Mouse (Mus musculus) kidney, embryonic 15.5 days (tissue): Measurements from ENCODE around the gene Fam241b. TPM values are rescaled to one million over a fixed set of nuclear protein-coding genes. Genes with fewer than 3 reads are reported as not detected.

Source experiments
- ATAC-seq: fragments of 200-750 bp; cut with Nextera tagmentation; replicated peaks from 2 replicates; pipeline ENCODE4 v1.8.0; 2017; ENCODE audit warnings: moderate TSS enrichment; ENCODE audit not compliant: low FRiP score
- H3K27ac ChIP-seq: fragments of 300-500 bp; sonication (generic); 2 replicates; pipeline ENCODE4 v1.5.1; 2015; ENCODE audit warnings: mild to moderate bottlenecking, inconsistent platforms
- H3K27me3 ChIP-seq: fragments of 300-500 bp; sonication (generic); 2 replicates; pipeline ENCODE4 v1.6.1; 2015; ENCODE audit warnings: inconsistent platforms
- H3K36me3 ChIP-seq: fragments of 300-500 bp; sonication (generic); 2 replicates; pipeline ENCODE4 v1.6.1; 2015; ENCODE audit warnings: inconsistent platforms
- H3K4me1 ChIP-seq: fragments of 300-500 bp; sonication (generic); 2 replicates; pipeline ENCODE4 v1.6.1; 2015; ENCODE audit warnings: inconsistent platforms
- H3K4me2 ChIP-seq: fragments of 300-500 bp; sonication (generic); 2 replicates; pipeline ENCODE4 v1.6.1; 2015; ENCODE audit warnings: moderate library complexity, mild to moderate bottlenecking, inconsistent platforms
- H3K4me3 ChIP-seq: fragments of 300-500 bp; sonication (generic); replicated peaks from 2 replicates; pipeline ENCODE4 v1.5.1; 2015; ENCODE audit warnings: mild to moderate bottlenecking, inconsistent platforms
- H3K9ac ChIP-seq: fragments of 300-500 bp; sonication (generic); 2 replicates; pipeline ENCODE4 v1.6.1; 2015; ENCODE audit warnings: mild to moderate bottlenecking, inconsistent platforms
- H3K9me3 ChIP-seq: fragments of 300-500 bp; sonication (generic); replicated peaks from 2 replicates; pipeline ENCODE4 v1.6.1; 2016; ENCODE audit warnings: inconsistent platforms
- WGBS: fragments of 180-500 bp; shearing (Covaris S2); methylation state at CpG from one replicate; pipeline ENCODE4 v1.1.7; 2015; ENCODE audit warnings: mixed read lengths; 5-methylcytosine and 5-hydroxymethylcytosine counted together
- polyA plus RNA-seq: library from polyadenylated mRNA; unstranded; fragments of >200 nt; fragmentation: Nextera tagmentation; extraction: Ambion mirVana; gene quantifications from 2 replicates; pipeline ENCODE4 v1.2.1, GENCODE M21; 2015

The Fam241b gene
- polyA plus RNA-seq, 1 experiment from 2014 or later, result 12.8 TPM

GRCm38 (mm10) chr10:62127137-62127536 lies 16.6 kb downstream of the Fam241b start:
- WGBS, result 44% methylated on average over 6 of the region's 6 CpGs
- Histone ChIP-seq H3K27ac (no peak overlapping the region), H3K27me3 (peaks cover 76% of the 10 kb centered on the region)

GRCm38 (mm10) chr10:62113865-62114647 lies 29.7 kb downstream of the Fam241b start:
- H3K9me3 ChIP-seq, result no peaks in the 10 kb centered on the region
- H3K27ac ChIP-seq, result no peak overlapping the region
- no peak overlapping the region for H3K4me2 ChIP-seq
- WGBS, result 56% methylated on average over 9 of the region's 9 CpGs
- peaks cover 54% of the 10 kb centered on the region for H3K27me3 ChIP-seq
- H3K36me3 ChIP-seq, result no peaks in the 10 kb centered on the region
- no peak overlapping the region for H3K4me3 ChIP-seq
- H3K9ac ChIP-seq, result no peak overlapping the region
- no peak for ATAC-seq
- H3K4me1 ChIP-seq, result peaks cover 11% of the 10 kb centered on the region; the same call in 1 of the 2 replicates

More at GRCm38 (mm10) chr10:62127137-62127536, 16.6 kb downstream of the Fam241b start:
- no peaks in the 10 kb centered on the region for H3K36me3 ChIP-seq
- H3K4me2 ChIP-seq, result no peak overlapping the region
- H3K9me3 ChIP-seq, result no peaks in the 10 kb centered on the region
- H3K9ac ChIP-seq, result no peak overlapping the region
- ATAC-seq, result no peak
- H3K4me3 ChIP-seq, result no peak overlapping the region
- peaks cover 4% of the 10 kb centered on the region; the same call in 1 of the 2 replicates for H3K4me1 ChIP-seq

- no peaks in the 10 kb centered on the region for H3K9me3 ChIP-seq
- no peak overlapping the region for H3K27ac ChIP-seq
- peaks cover 67% of the 10 kb centered on the region for H3K27me3 ChIP-seq
- peak overlapping the region; percentile 98 for H3K4me2 ChIP-seq
- no peaks in the 10 kb centered on the region for H3K36me3 ChIP-seq
- H3K9ac ChIP-seq, result peak overlapping the region; percentile 71
- WGBS, result 38% methylated on average over 6 of the region's 6 CpGs
- H3K4me1 ChIP-seq, result peaks cover 16% of the 10 kb centered on the region
- ATAC-seq, result 0 out of 2 replicates have a peak, but pooled peaks have one; percentile 15
- H3K4me3 ChIP-seq, result peak overlapping the region; percentile 68
Observed at GRCm38 (mm10) chr10:62111207-62111576, 32.5 kb downstream of the Fam241b start.

- Histone ChIP-seq H3K4me1 (peaks cover 16% of the 10 kb centered on the region), H3K27me3 (peaks cover 63% of the 10 kb centered on the region), H3K4me3 (peak overlapping the region; percentile 68), H3K4me2 (peak overlapping the region; percentile 98), H3K27ac (no peak overlapping the region), H3K36me3 (no peaks in the 10 kb centered on the region), H3K9ac (peak overlapping the region; percentile 71), H3K9me3 (no peaks in the 10 kb centered on the region)
- WGBS, result under 1% methylated on average over 56 of the region's 57 CpGs
- ATAC-seq, result peak; percentile 76
Observed at GRCm38 (mm10) chr10:62110504-62111206, 33.1 kb downstream of the Fam241b start.

- Histone ChIP-seq H3K36me3 (no peaks in the 10 kb centered on the region), H3K9ac (no peak overlapping the region), H3K4me1 (peaks cover 16% of the 10 kb centered on the region), H3K4me2 (no peak overlapping the region), H3K9me3 (no peaks in the 10 kb centered on the region), H3K4me3 (no peak overlapping the region), H3K27ac (no peak overlapping the region), H3K27me3 (peaks cover 79% of the 10 kb centered on the region)
- WGBS, result 67% methylated on average over 9 of the region's 9 CpGs
- no peak for ATAC-seq
Observed at GRCm38 (mm10) chr10:62107048-62107447, 36.7 kb downstream of the Fam241b start.

- ATAC-seq, result no peak
- no peaks in the 10 kb centered on the region for H3K9me3 ChIP-seq
- WGBS, result 32% methylated on average over 7 of the region's 7 CpGs
Observed at GRCm38 (mm10) chr10:62104835-62105576, 38.7 kb downstream of the Fam241b start.

GRCm38 (mm10) chr10:62101504-62102439 lies 41.9 kb downstream of the Fam241b start:
- Histone ChIP-seq H3K9me3 (no peaks in the 10 kb centered on the region), H3K4me3 (no peak overlapping the region), H3K4me2 (no peak overlapping the region), H3K9ac (no peak overlapping the region), H3K27ac (no peak overlapping the region), H3K4me1 (no peaks in the 10 kb centered on the region), H3K27me3 (peaks cover 59% of the 10 kb centered on the region), H3K36me3 (no peaks in the 10 kb centered on the region)
- peak; percentile 37; the same call in 1 of the 2 replicates for ATAC-seq
- 10% methylated on average over 7 of the region's 7 CpGs for WGBS

More at GRCm38 (mm10) chr10:62104835-62105576, 38.7 kb downstream of the Fam241b start:
- Histone ChIP-seq H3K4me2 (no peak overlapping the region), H3K4me3 (no peak overlapping the region), H3K9ac (no peak overlapping the region), H3K4me1 (peaks cover 5% of the 10 kb centered on the region; the same call in 1 of the 2 replicates), H3K36me3 (no peaks in the 10 kb centered on the region), H3K27me3 (peaks cover 79% of the 10 kb centered on the region), H3K27ac (no peak overlapping the region)

GRCm38 (mm10) chr10:62099749-62100403 lies 43.8 kb downstream of the Fam241b start:
- Histone ChIP-seq H3K4me1 (no peaks in the 10 kb centered on the region), H3K4me2 (no peak overlapping the region), H3K9ac (no peak overlapping the region), H3K27ac (no peak overlapping the region), H3K4me3 (no peak overlapping the region), H3K27me3 (peaks cover 51% of the 10 kb centered on the region), H3K9me3 (no peaks in the 10 kb centered on the region), H3K36me3 (no peaks in the 10 kb centered on the region)
- no peak for ATAC-seq
- 63% methylated on average over 10 of the region's 10 CpGs for WGBS

- no peak overlapping the region for H3K4me2 ChIP-seq
- H3K27ac ChIP-seq, result no peak overlapping the region
- ATAC-seq, result no peak
- H3K4me3 ChIP-seq, result no peak overlapping the region
- peaks cover 1% of the 10 kb centered on the region; the same call in 1 of the 2 replicates for H3K4me1 ChIP-seq
- no peak overlapping the region for H3K9ac ChIP-seq
- peaks cover 4% of the 10 kb centered on the region; the same call in 1 of the 2 replicates for H3K27me3 ChIP-seq
- no peaks in the 10 kb centered on the region for H3K9me3 ChIP-seq
- 86% methylated on average over 6 of the region's 6 CpGs for WGBS
- no peaks in the 10 kb centered on the region for H3K36me3 ChIP-seq
Observed at GRCm38 (mm10) chr10:62094401-62094800, 49.3 kb downstream of the Fam241b start.

GRCm38 (mm10) chr10:62093903-62094302 lies 49.8 kb downstream of the Fam241b start:
- whole genome bisulfite sequencing, result 66% methylated on average over 7 of the region's 7 CpGs
- H3K27me3 ChIP-seq, result peaks cover 1% of the 10 kb centered on the region; the same call in 1 of the 2 replicates
- no peak overlapping the region for H3K27ac ChIP-seq
- H3K4me1 ChIP-seq, result peaks cover 6% of the 10 kb centered on the region
- ATAC-seq, result no peak
- no peaks in the 10 kb centered on the region for H3K36me3 ChIP-seq
- no peak overlapping the region for H3K4me2 ChIP-seq
- no peak overlapping the region for H3K9ac ChIP-seq
- H3K4me3 ChIP-seq, result no peak overlapping the region
- no peaks in the 10 kb centered on the region for H3K9me3 ChIP-seq
